ENCODE assay signal across 27 mouse cellular contexts in genomic region chr13:59895754-59896153, GRCm38 (mm10).
A peak's percentile ranks its signal among the peaks of the same experiment; 100 is the strongest.
DNase-seq lines count a peak whose midpoint lies in the region; ATAC-seq and TF ChIP-seq lines count a peak whose summit lies in the region.
"Had no signal": no experiment of that assay in that cellular context is flagged by ENCODE, and none has a peak within 500 bp of the region (broad histone marks: within the 10 kb centered on the region; RNA-seq: fewer than 3 reads in every experiment).

No protein-coding gene starts in this region.

- no peak for TF ChIP-seq CTCF in liver, postnatal 0 days (IDR thresholded peaks at IDR 0.05; ENCODE audit: low read depth)

- intact Hi-C loops in heart, postnatal 10 days (cut with DNase I) = no loop called here

- H3K36me3 ChIP-seq in liver, postnatal 0 days (replicated peaks; ENCODE audit: insufficient read depth, low read length) = no peaks in the 10 kb centered on the region
- no peaks in the 10 kb centered on the region for H3K36me3 ChIP-seq in liver, embryonic 13.5 days
- H3K36me3 ChIP-seq in liver, embryonic 16.5 days (ENCODE audit: control insufficient read depth, insufficient read depth) = no peaks in the 10 kb centered on the region
- H3K36me3 ChIP-seq: embryonic facial prominence, embryonic 10.5 days; embryonic facial prominence, embryonic 13.5 days; heart, embryonic 12.5 days; heart, embryonic 15.5 days had no signal

- no peak for TF ChIP-seq EP300 in liver, postnatal 0 days (IDR thresholded peaks at IDR 0.05; ENCODE audit: low read depth)

- 51% methylated on average over 2 of the region's 2 CpGs for WGBS in liver, postnatal 0 days (ENCODE audit: insufficient replicate concordance)
- 32% methylated on average over 2 of the region's 2 CpGs for WGBS in liver, embryonic 13.5 days (ENCODE audit: insufficient replicate concordance)
- WGBS in liver, embryonic 16.5 days (ENCODE audit: insufficient replicate concordance) = 34% methylated on average over 2 of the region's 2 CpGs

- no peak for ATAC-seq in liver, postnatal 0 days
- ATAC-seq in liver, embryonic 13.5 days (ENCODE audit: low read depth) = peak; percentile 83
- peak; percentile 81 for ATAC-seq in liver, embryonic 16.5 days (ENCODE audit: low read depth)
- ATAC-seq: activated CD4-positive, CD25-positive, alpha-beta regulatory T cell, adult 4 months; forebrain, embryonic 14.5 days; forebrain, postnatal 0 days; hindbrain, postnatal 0 days; inflammation-experienced regulatory T-cells, adult 6 months had no signal

- peak; percentile 56 for DNase-seq in liver
- DNase-seq in liver, postnatal 0 days = no peak
- peak; percentile 24 for DNase-seq in liver, embryonic 13.5 days
- no peak for DNase-seq in heart, postnatal 10 days
- DNase-seq in cerebellum, postnatal 4 days (ENCODE audit: low spot score in 2 of 2) = no peak
- DNase-seq: adrenal gland, adult 8-10 months; adrenal gland, postnatal 25 days; cerebellum, adult 18-20 months; cerebellum, adult 9-10 months; cerebellum, postnatal 25 days; embryo, embryonic 11 days; forebrain, postnatal 0 days; gastrocnemius, adult 2 months; gastrocnemius, postnatal 25 days; heart, adult 18-20 months; heart, postnatal 14 days; heart, postnatal 4 days had no signal

- H3K27me3 ChIP-seq in liver, postnatal 0 days (ENCODE audit: insufficient read depth, low read length) = no peaks in the 10 kb centered on the region
- no peaks in the 10 kb centered on the region for H3K27me3 ChIP-seq in liver, embryonic 13.5 days
- no peaks in the 10 kb centered on the region for H3K27me3 ChIP-seq in liver, embryonic 16.5 days (ENCODE audit: control insufficient read depth, insufficient read depth, low read depth, low read length)
- H3K27me3 ChIP-seq: embryonic facial prominence, embryonic 13.5 days; heart, embryonic 12.5 days; heart, embryonic 15.5 days had no signal

- H3K4me1 ChIP-seq in liver, postnatal 0 days (ENCODE audit: insufficient read depth) = peaks cover 13% of the 10 kb centered on the region; the same call in 1 of the 2 replicates
- H3K4me1 ChIP-seq in liver, embryonic 13.5 days (replicated peaks) = peaks cover 43% of the 10 kb centered on the region
- peaks cover 23% of the 10 kb centered on the region for H3K4me1 ChIP-seq in liver, embryonic 16.5 days (ENCODE audit: control insufficient read depth, low read depth, low read length)

- H3K4me3 ChIP-seq in liver, postnatal 0 days (ENCODE audit: low read depth, low read length) = no peak overlapping the region
- H3K4me3 ChIP-seq in liver, embryonic 13.5 days (replicated peaks) = no peak overlapping the region
- H3K4me3 ChIP-seq in liver, embryonic 16.5 days (ENCODE audit: low read depth, low read length) = no peak overlapping the region
- H3K4me3 ChIP-seq: embryonic facial prominence, embryonic 10.5 days; embryonic facial prominence, embryonic 13.5 days; gastrocnemius, adult 2 months; heart, embryonic 12.5 days; heart, embryonic 15.5 days had no signal

- no peak overlapping the region for H3K9ac ChIP-seq in liver, postnatal 0 days (replicated peaks)
- no peak overlapping the region for H3K9ac ChIP-seq in liver, embryonic 13.5 days
- no peak overlapping the region for H3K9ac ChIP-seq in liver, embryonic 16.5 days (ENCODE audit: low read depth, low read length)
- H3K9ac ChIP-seq: embryonic facial prominence, embryonic 13.5 days; forebrain, postnatal 0 days; heart, embryonic 12.5 days; heart, embryonic 15.5 days; hindbrain, embryonic 14.5 days had no signal

- H3K9me3 ChIP-seq in liver, postnatal 0 days (ENCODE audit: low read length) = no peaks in the 10 kb centered on the region
- H3K9me3 ChIP-seq in liver, embryonic 13.5 days (replicated peaks) = no peaks in the 10 kb centered on the region
- H3K9me3 ChIP-seq in liver, embryonic 16.5 days (replicated peaks; ENCODE audit: control insufficient read depth, low read length) = no peaks in the 10 kb centered on the region
- H3K9me3 ChIP-seq: embryonic facial prominence, embryonic 10.5 days; embryonic facial prominence, embryonic 13.5 days; heart, embryonic 12.5 days; heart, embryonic 15.5 days had no signal

- no peak overlapping the region for H3K27ac ChIP-seq in liver, postnatal 0 days (ENCODE audit: low read depth)
- no peak overlapping the region for H3K27ac ChIP-seq in liver, embryonic 13.5 days
- no peak overlapping the region for H3K27ac ChIP-seq in liver, embryonic 16.5 days (ENCODE audit: low read length)
- H3K27ac ChIP-seq: embryonic facial prominence, embryonic 10.5 days; embryonic facial prominence, embryonic 13.5 days; gastrocnemius, adult 2 months; heart, embryonic 15.5 days; hindbrain, embryonic 14.5 days; hindbrain, postnatal 0 days had no signal

- no peak overlapping the region for H3K4me2 ChIP-seq in liver, postnatal 0 days (ENCODE audit: low read depth, low read length)
- no peak overlapping the region for H3K4me2 ChIP-seq in liver, embryonic 13.5 days
- no peak overlapping the region for H3K4me2 ChIP-seq in liver, embryonic 16.5 days (ENCODE audit: low read depth, low read length)
- H3K4me2 ChIP-seq: embryonic facial prominence, embryonic 13.5 days; heart, embryonic 12.5 days; heart, embryonic 15.5 days; hindbrain, embryonic 14.5 days had no signal

Comparison
In these comparisons a context has a peak if more than half of its experiments do, and no peak if none do; other contexts are left out.
1. DNase-seq: peak in liver (single experiment) and liver, embryonic 13.5 days (single experiment); none in liver, postnatal 0 days (single experiment), heart, postnatal 10 days (0 of 2) and cerebellum, postnatal 4 days (0 of 2).